Mouse (Mus musculus) cerebellum, postnatal 10 days (tissue): ENCODE results near the gene B230219D22Rik.
"Not testable (repeated sequence)": the region's sequence is repeated elsewhere in the genome, so short reads cannot be mapped to it uniquely, and the experiment has no call there.

ENCODE experiments used
- DNase-seq, 2 experiments: peaks; one replicate each; pipeline ENCODE4 v3.0.0; 2021; ENCODE audit warnings: mixed read lengths in 2 of 2

Gene B230219D22Rik

GRCm38 (mm10) chr13:55692535-55693242 lies at the start of gene B230219D22Rik:
Gene B230219D22Rik, plus strand, starts transcription at chr13:55693124.
- peak; percentile 95 to 96 for DNase-seq

DNA sequence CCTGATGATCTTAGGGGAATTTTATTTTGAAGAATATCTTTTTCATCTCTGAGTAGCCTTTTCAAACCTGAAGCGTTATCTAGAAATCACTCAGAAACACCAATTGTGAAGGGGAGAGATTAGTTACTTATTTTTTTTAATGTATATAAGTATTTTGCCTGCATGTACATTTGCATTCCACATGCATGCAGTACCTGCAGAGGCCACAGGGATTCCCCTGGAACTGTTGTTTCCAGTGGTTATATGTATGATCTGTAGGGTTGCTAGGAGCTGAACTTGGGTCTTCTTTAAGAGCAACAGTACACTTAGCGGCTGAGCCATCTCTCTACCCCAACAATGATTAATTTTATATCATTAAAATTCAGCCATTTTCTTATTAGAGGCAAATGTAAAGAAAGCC lies 48.4 kb upstream of the B230219D22Rik start:
- DNase-seq, result peak; percentile 20

- no peak for DNase-seq
Observed at GRCm38 (mm10) chr13:55650098-55650497, 42.8 kb upstream of the B230219D22Rik start.

DNA sequence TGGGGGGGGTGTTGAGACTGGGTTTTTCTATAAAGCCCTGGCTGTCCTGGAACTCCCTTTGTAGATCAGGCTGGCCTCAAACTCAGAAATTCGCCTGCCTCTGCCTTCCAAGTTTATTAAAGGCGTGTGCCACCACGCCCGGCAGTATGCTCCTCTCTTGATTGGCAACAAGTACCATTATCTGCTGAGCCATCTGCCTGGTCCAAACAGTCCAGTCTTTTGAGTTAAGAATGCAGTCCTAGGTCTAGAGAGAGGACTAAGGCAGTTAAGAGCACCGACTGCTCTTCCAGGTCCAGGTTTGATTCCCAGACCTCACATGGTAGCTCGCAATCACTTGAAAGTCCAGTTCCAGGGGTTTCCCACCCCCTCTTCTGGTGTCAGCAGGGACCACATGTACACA lies 41.9 kb upstream of the B230219D22Rik start:
- no peak for DNase-seq

DNA sequence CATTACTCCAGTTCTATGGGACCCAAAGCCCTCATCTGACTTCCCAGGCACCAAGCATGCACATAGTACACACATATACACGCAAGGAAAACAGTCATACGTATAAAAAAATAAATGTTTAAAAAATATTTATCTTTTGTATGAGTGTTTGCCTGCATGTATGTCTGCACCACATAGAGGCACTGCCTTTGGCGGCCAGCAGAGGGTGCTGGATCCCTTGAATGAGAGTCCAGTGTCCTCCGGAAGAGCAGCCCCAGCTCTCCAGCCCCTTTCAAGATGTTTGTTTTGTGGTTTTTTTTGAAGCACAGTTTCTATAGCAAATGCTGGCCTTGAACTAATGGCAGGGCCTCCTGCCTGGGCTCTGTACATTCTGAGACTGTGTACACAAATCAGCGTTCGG lies 24.4 kb upstream of the B230219D22Rik start:
- DNase-seq, result peak; percentile 69 to 71

- no peak for DNase-seq
Observed at GRCm38 (mm10) chr13:55672711-55673110, 20.2 kb upstream of the B230219D22Rik start.

DNA sequence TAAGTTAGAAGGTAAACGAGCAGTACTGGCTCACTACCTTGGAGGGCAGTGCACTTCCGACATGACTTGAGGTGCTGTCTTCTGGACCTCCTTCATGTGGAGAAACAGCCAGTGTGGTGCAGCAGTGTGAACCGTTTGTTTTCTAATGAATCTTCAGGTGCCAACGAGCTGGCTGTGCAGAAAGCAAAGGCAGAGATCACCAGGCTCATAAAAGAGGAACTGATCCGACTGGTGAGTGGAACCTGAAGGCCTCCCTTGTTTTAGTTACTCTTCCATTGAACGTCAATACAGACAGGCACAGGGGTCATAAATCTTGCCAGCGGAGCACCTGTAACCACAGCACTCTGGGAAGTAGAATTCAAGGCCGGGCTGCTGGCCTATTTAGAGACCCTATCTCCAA lies 15.6 kb upstream of the B230219D22Rik start:
- no peak for DNase-seq

- no peak for DNase-seq
Observed at GRCm38 (mm10) chr13:55682201-55682600, 10.7 kb upstream of the B230219D22Rik start.

DNA sequence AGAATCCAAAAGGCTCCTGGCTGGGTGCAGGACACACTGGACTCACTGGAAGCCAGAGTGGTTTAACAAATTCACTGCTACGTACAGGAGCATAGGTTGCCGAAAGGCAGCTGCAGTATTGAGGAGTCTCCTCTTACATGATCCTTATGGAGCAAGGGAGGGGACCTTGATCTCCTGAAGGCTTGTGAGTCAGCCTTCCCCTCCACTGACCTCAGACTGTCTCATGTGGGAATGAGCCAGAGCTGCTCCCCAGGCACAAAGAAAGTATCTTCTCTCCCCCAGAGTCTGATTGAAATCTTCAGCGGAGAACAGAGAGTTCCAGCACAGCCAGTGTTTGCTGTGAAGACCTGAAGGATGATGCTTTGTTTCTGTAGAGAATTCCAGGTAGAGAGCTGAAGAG lies 9.3 kb upstream of the B230219D22Rik start:
- no peak for DNase-seq

GRCm38 (mm10) chr13:55686107-55686633 lies 6.8 kb upstream of the B230219D22Rik start:
- DNase-seq, result peak; percentile 31 to 33

GRCm38 (mm10) chr13:55687927-55688602 lies 4.9 kb upstream of the B230219D22Rik start:
- no peak for DNase-seq

DNA sequence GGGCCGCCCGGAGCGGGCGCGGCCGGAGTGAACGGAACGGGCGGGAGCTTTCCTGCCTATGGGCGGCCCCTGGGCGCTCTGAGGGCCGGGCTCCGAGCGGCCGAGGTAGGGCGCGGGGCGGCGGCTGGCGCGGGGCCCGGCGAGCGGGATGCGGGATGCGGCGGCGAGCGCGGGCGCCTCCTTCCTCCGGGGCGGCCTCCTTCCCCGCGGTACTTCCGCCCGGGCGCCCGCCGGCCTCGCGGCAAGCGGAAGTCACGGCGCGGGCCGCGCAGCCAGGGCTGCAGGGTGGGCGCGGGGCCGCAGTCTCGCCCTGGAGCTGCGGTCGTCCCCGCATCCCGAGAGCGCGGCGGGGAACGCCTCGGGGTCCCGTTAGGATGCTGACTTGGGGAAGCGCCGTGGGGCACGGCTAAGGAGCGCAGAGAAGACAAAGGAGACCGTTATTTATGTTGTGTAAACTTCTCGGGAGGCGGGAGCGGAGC lies 358 bp downstream of the B230219D22Rik start:
- no peak for DNase-seq

- DNase-seq, result no peak
Observed at GRCm38 (mm10) chr13:55694110-55694509, 1.2 kb downstream of the B230219D22Rik start.

DNA sequence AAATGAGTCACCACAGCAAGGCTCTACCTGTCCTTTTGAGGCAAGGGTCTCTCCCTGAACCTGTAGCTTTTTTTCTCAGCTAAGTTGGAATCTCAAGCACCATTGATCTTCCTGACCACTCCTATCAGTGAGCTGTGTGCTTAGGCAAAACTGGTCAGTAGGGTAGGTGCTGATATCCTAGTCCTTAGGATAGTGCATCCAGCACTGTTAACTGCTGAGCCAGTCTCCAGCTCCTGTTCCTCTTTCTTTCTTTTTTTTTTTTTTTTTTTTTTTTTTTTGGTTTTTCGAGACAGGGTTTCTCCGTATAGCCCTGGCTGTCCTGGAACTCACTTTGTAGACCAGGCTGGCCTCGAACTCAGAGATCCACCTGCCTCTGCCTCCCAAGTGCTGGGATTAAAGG lies 3.1 kb downstream of the B230219D22Rik start:
- DNase-seq, result not testable (repeated sequence)

DNA sequence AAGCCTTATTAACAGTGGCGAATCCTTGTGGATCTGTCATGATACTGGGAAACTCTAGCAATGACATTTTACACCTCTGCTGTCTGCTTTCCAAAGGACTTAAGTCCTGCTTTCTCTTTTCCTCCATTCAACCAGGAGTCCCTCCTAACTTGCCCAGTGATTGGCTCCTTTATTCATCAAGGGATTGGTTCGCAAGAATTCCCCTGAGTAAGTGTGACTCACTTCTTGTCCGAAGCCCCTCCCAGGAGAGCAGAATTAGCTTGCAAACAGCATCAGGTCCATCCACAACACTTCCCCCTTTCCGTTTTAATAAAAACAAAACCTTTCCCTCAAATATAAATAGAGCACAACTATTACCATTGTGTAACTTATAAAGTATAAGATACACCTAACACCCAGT lies 11.4 kb downstream of the B230219D22Rik start:
- no peak for DNase-seq

GRCm38 (mm10) chr13:55712846-55713245 lies 19.9 kb downstream of the B230219D22Rik start:
- DNase-seq, result no peak

DNA sequence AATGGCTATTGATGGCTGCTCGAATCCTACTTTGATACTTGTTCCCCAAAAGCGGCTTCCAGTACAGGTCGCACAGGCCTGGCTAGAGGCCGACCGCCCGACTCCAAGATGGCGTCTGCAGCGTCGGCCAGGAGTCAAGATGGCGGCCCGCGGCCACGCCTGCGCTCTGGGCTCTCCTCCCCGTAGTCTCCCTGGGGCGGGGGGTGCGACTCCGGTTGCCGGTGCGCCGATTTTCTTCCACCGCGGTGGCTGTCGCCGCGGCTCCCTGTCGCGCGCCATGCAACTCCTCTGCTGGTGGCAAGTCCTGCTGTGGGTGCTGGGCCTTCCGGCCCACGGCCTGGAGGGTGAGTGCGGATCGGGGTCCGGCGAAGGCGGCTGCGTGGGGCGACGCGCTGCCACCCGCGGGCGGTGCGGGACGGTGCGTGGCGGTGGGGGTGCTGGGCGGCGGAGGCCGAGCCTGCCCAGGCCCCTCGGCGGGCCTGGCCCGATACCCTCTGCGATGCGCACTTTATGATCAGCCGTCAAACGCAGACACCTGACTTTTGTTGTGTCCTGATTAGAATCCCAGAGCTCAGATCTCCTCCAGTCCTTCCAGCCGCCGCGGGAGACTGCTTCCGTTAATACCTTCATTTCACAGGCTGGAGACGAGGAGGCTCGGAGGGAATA lies 21.7 kb downstream of the B230219D22Rik start, which contains the start of gene Txndc15:
TSS of gene Txndc15 (plus strand) at position 150 of the 666 bp plus-strand sequence.
- peak; percentile 94 to 95 for DNase-seq

DNA sequence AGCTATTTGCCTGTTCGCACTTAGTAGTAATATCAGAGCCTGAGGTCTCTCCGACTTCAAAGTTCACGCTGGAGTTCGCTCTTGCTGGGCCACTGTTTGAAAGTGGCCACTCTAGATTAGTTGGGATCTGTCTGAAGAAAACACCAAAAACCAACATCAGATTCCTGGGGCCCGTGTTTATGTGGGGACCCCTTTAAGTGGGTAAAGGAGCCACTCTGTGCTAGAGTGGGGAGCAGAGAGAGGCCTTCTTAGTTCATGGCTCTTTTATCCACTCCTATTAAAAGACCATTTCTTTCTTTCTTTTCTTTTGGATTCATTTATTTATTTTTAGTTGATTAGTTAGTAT lies 22.2 kb downstream of the B230219D22Rik start:
- DNase-seq, result no peak

- DNase-seq, result no peak
Observed at GRCm38 (mm10) chr13:55715908-55716510, 23.1 kb downstream of the B230219D22Rik start.

DNA sequence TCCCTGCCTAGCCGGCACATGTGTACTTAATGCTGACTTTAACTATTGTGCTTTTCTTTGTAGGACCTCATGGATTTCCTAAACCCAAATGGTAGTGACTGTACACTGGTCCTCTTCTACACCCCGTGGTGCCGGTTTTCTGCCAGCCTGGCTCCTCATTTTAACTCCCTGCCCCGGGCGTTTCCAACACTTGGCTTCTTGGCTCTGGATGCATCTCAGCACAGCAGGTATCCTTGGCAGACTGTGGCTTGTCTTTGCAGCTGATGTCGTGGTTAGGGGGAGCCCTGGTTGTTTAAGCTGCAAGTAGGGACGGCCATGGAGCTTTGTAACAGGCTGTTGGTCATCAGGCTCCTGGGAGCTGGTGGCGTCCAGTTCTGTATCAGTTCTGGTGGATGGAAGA lies 28.6 kb downstream of the B230219D22Rik start:
- DNase-seq, result peak; percentile 76 to 87

- no peak for DNase-seq
Observed at GRCm38 (mm10) chr13:55721995-55722394, 29.1 kb downstream of the B230219D22Rik start.

GRCm38 (mm10) chr13:55726598-55727119 lies 33.7 kb downstream of the B230219D22Rik start:
- DNase-seq, result peak; percentile 46 to 50
